Mouse (Mus musculus) limb, embryonic 10.5 days (tissue): ENCODE results near the gene Olfr689. TPM values are rescaled to one million over a fixed set of nuclear protein-coding genes. Genes with fewer than 3 reads are reported as not detected.
"Not testable (repeated sequence)": the region's sequence is repeated elsewhere in the genome, so short reads cannot be mapped to it uniquely, and the experiment has no call there.

Experiments
- DNase-seq: peaks from one replicate; pipeline ENCODE4 v3.0.0-alpha.2; 2017; ENCODE audit warnings: low spot score
- H3K27ac ChIP-seq: fragments of 300-500 bp; sonication (generic); 2 replicates; pipeline ENCODE4 v1.5.1; 2016; ENCODE audit warnings: mild to moderate bottlenecking
- H3K27me3 ChIP-seq: fragments of 300-500 bp; sonication (generic); 2 replicates; pipeline ENCODE4 v1.6.1; 2016; ENCODE audit warnings: low read depth, mild to moderate bottlenecking; ENCODE audit not compliant: poor library complexity, severe bottlenecking
- H3K36me3 ChIP-seq: fragments of 300-500 bp; sonication (generic); 2 replicates; pipeline ENCODE4 v1.6.1; 2016; ENCODE audit warnings: mild to moderate bottlenecking, moderate library complexity
- H3K4me1 ChIP-seq: fragments of 300-500 bp; sonication (generic); 2 replicates; pipeline ENCODE4 v1.6.1; 2016
- H3K4me3 ChIP-seq: fragments of 300-500 bp; sonication (generic); 2 replicates; pipeline ENCODE4 v1.5.1; 2016; ENCODE audit warnings: mild to moderate bottlenecking, moderate library complexity
- H3K9me3 ChIP-seq: fragments of 300-500 bp; sonication (generic); replicated peaks from 2 replicates; pipeline ENCODE4 v1.6.1; 2016; ENCODE audit warnings: mild to moderate bottlenecking
- WGBS: fragments of 180-500 bp; shearing (Covaris S2); methylation state at CpG from one replicate; pipeline ENCODE4 v1.1.7; 2016; 5-methylcytosine and 5-hydroxymethylcytosine counted together
- polyA plus RNA-seq: library from polyadenylated mRNA; unstranded; fragments of >200 nt; fragmentation: Nextera tagmentation; extraction: Ambion mirVana; gene quantifications from 2 replicates; pipeline ENCODE4 v1.2.1, GENCODE M21; 2016

Olfr689 gene
- not detected in 2 replicates for polyA plus RNA-seq

DNA sequence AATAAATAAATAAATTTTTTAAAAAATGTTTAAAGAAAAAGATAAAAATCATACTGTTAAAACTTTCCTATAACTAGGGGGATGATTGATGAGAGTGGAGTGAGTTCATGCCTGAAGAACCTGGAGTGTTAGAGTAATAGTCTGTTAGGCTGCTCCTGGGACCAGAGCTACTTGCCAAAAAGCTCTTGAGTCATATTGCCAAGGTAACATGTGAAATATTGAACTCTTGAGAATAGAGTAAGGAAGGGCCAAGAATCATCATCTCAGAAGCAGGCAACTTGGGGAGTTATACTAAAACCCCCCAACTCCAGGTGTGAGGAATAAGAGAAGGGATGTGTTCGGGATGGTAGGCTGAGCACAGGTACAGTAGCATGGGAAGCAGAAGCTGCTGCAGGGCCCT, at the start of gene Olfr689:
Olfr689 (plus strand) TSS at position 301 of the 400 bp plus-strand sequence.
- Histone ChIP-seq H3K27me3 (no peaks in the 10 kb centered on the region), H3K4me3 (no peak within 1 kb of the TSS), H3K9me3 (no peaks in the 10 kb centered on the region), H3K27ac (no peak within 1 kb of the TSS), H3K4me1 (no peaks in the 10 kb centered on the region), H3K36me3 (no peaks in the 10 kb centered on the region)
- no peak for DNase-seq
- WGBS: 88% methylated on average over 1 of the region's 1 CpGs

DNA sequence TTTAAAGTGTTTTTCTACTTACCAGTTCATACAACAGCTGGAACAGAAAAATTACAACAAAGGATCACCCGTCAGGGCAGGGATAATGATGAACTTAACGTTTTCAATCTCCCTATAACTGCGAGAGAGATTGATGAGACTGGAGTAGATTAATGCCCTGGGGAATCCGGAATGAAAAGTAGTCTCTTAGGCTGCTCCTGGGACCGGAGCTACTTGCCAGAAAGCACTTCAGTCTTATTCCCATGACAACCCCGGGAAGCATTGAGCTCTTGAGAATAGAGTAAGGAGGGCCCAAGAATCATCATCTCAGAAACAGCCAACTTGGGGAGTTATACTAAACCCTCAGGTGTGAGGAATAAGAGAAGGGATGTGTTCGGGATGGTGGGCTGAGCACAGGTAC, 38.5 kb upstream of the Olfr689 start:
- DNase-seq: no peak
- Histone ChIP-seq H3K27ac (no peak overlapping the region), H3K36me3 (no peaks in the 10 kb centered on the region), H3K4me3 (no peak overlapping the region), H3K27me3 (no peaks in the 10 kb centered on the region), H3K4me1 (no peaks in the 10 kb centered on the region), H3K9me3 (no peaks in the 10 kb centered on the region)
- 85% methylated on average over 7 of the region's 7 CpGs for WGBS

DNA sequence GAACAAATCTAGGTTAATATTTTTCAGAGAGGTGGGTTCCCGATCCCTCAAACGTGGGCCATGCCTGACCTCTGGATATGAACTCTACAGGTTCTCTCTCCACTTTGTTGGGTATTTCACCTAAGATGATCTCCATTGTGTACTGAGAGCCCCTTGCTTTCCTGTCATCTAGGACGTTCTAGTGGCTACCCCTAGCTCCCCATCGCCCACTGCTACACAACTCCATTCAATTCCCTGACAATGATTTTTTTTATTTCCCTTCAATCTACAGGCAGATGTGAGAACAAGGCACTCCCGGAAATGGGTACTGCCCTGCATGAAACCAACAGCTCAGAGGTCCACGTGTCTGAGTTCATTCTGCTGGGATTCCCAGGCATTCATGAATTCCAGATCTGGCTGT, 23.2 kb upstream of the Olfr689 start, which contains the start of gene Olfr688:
Olfr688 (plus strand) TSS at position 301 of the 400 bp plus-strand sequence.
- Histone ChIP-seq H3K9me3 (no peaks in the 10 kb centered on the region), H3K4me3 (no peak within 1 kb of the TSS), H3K4me1 (no peaks in the 10 kb centered on the region), H3K27ac (no peak within 1 kb of the TSS), H3K36me3 (no peaks in the 10 kb centered on the region), H3K27me3 (no peaks in the 10 kb centered on the region)
- no peak for DNase-seq
- WGBS: 77% methylated on average over 6 of the region's 6 CpGs

DNA sequence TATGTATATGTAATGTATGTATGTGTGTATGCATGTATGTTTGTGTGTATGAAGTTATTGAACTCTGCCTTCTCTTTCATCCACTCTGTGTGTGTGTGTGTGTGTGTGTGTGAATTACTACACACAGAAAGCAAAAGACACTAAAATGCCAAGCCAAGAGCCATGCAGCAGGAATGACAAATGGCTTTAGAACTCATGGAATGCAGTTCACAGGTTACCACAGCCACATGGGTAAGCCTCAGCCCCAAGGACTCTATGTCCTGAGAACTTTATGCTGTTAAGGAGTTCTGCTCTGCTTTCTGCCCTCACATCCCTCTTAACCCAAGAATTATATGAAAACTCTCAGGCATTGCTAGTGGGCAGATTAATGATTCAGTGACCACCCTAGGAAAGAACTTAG, 20.9 kb upstream of the Olfr689 start:
- Histone ChIP-seq H3K27ac (no peak overlapping the region), H3K36me3 (no peaks in the 10 kb centered on the region), H3K9me3 (no peaks in the 10 kb centered on the region), H3K4me3 (no peak overlapping the region), H3K4me1 (no peaks in the 10 kb centered on the region), H3K27me3 (no peaks in the 10 kb centered on the region)
- no peak for DNase-seq

DNA sequence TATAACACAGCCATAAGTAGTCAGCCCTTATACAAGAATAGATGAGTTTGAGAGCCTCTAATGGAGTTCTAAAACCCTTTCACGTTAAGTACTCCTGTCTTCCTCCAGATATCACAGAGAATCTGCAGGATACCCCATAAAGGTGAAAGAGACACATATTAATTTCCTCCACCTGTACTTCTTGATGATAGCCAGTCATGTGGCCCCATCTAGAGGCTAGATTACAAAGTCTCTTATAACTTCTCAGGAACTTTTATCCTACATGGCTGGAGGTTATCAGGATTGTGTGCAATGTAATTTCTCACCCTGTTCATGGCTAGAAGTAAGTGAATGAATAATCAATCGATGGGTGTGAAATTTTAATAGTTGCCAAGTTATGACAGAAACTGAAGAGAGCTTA, 14.3 kb downstream of the Olfr689 start:
- DNase-seq: no peak
- 81% methylated on average over 2 of the region's 2 CpGs for WGBS
- H3K9me3 ChIP-seq: no peaks in the 10 kb centered on the region
- H3K36me3 ChIP-seq: no peaks in the 10 kb centered on the region
- H3K27me3 ChIP-seq: no peaks in the 10 kb centered on the region
- no peaks in the 10 kb centered on the region for H3K4me1 ChIP-seq
- no peak overlapping the region for H3K4me3 ChIP-seq
- no peak overlapping the region for H3K27ac ChIP-seq

DNA sequence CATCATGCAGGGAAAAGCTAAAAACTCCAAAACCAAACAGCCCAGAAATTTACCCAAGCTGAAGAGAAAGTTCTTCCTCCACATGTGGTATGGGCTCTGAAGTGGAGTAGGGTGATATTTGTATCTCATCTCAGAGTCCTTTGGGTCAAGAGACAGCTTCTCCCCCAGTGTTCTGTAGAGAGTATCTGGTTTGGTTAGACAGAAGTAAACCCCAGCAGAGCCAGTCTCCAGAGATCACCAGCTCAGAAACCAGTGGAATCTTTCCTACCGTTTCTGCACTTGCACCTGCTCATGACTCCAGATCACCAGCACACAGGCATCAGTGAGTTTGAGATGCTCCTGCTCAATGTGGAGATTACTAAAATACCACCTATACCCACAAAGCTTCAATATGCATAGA, 23.0 kb downstream of the Olfr689 start, which contains the start of gene Olfr690:
Olfr690 (minus strand) TSS at position 101 of the 400 bp plus-strand sequence.
- no peaks in the 10 kb centered on the region for H3K36me3 ChIP-seq
- no peaks in the 10 kb centered on the region for H3K4me1 ChIP-seq
- H3K9me3 ChIP-seq: no peaks in the 10 kb centered on the region
- H3K27ac ChIP-seq: no peak within 1 kb of the TSS
- H3K27me3 ChIP-seq: no peaks in the 10 kb centered on the region
- DNase-seq: no peak
- no peak within 1 kb of the TSS for H3K4me3 ChIP-seq
- 89% methylated on average over 1 of the region's 1 CpGs for WGBS

DNA sequence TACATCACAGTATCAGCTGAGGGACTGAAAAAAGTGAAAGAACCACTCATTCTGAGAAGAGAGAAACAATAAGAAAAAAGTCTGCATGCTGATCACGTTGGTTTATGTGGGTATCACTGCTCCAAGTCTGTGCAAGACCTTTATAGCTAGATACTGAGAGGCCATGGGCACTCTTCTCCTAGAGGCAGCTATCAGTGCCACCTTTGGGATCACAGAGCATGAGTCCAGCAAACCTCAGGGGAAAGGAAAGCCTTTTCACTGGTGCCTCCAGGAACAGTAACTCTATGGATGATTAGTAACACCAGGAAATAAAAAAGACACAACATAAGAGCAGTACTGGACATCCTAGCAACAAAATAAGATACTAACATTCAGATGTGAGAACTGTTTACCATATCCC, 31.2 kb downstream of the Olfr689 start, which contains the start of gene Olfr691:
Olfr691 (minus strand) TSS at position 101 of the 400 bp plus-strand sequence.
- WGBS: 51% methylated on average over 1 of the region's 1 CpGs
- H3K27ac ChIP-seq: no peak within 1 kb of the TSS
- no peaks in the 10 kb centered on the region for H3K4me1 ChIP-seq
- no peaks in the 10 kb centered on the region for H3K9me3 ChIP-seq
- H3K27me3 ChIP-seq: no peaks in the 10 kb centered on the region
- no peaks in the 10 kb centered on the region for H3K36me3 ChIP-seq
- no peak for DNase-seq
- no peak within 1 kb of the TSS for H3K4me3 ChIP-seq

DNA sequence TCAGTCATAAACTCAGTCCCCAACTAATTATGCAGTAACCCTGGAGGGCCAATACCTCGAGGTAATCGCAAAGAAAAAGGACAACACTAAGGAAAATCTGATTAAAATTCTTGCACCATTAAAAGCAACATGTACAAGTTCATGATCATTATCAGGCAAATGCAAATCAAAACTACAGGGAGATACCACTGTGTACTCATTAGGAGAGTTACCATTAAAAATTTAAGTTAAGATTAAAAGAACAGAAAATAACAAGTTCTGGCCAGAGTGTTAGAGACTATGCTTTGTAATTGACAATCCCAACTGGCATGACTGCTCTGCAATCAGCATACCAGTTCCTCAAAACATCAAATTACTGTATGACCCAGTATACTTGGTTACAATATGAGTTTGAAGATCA, 31.8 kb downstream of the Olfr689 start:
- no peaks in the 10 kb centered on the region for H3K27me3 ChIP-seq
- H3K27ac ChIP-seq: no peak overlapping the region
- no peak for DNase-seq
- WGBS: 88% methylated on average over 2 of the region's 2 CpGs
- H3K4me3 ChIP-seq: no peak overlapping the region
- H3K36me3 ChIP-seq: no peaks in the 10 kb centered on the region
- no peaks in the 10 kb centered on the region for H3K9me3 ChIP-seq
- H3K4me1 ChIP-seq: no peaks in the 10 kb centered on the region

DNA sequence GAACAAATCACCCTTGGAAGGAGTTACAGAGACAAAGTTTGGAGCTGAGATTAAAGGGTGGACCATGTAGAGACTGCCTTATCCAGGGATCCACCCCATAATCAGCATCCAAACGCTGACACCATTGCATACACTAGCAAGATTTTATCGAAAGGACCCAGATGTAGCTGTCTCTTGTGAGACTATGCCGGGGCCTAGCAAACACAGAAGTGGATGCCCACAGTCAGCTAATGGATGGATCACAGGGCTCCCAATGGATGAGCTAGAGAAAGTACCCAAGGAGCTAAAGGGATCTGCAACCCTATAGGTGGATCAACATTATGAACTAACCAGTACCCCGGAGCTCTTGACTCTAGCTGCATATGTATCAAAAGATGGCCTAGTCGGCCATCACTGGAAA, 45.1 kb downstream of the Olfr689 start:
- DNase-seq, H3K9me3 ChIP-seq, H3K4me1 ChIP-seq, H3K27me3 ChIP-seq, H3K27ac ChIP-seq, H3K36me3 ChIP-seq, H3K4me3 ChIP-seq: not testable (repeated sequence)
- WGBS: no CpG with 5 or more reads among the region's 5 CpGs

DNA sequence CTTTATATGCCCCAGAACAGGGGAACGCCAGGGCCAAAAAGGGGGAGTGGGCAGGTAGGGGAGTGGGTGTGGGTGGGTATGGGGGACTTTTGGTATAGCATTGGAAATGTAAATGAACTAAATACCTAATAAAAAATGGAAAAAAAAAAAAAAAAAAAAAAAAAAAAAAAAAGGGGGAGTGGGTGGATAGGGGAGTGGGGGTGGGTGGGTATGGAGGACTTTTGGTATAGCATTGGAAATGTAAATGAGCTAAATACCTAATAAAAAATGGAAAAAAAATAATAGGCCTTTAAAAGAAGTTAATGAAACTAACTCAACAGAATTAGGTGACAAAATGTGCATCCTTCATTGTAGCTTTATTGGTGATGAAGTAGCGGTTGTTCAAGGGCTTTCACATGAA, 45.5 kb downstream of the Olfr689 start:
- not testable (repeated sequence) for H3K9me3 ChIP-seq, H3K4me1 ChIP-seq, H3K27me3 ChIP-seq, H3K27ac ChIP-seq, H3K36me3 ChIP-seq, DNase-seq, H3K4me3 ChIP-seq
- 91% methylated on average over 1 of the region's 2 CpGs for WGBS

DNA sequence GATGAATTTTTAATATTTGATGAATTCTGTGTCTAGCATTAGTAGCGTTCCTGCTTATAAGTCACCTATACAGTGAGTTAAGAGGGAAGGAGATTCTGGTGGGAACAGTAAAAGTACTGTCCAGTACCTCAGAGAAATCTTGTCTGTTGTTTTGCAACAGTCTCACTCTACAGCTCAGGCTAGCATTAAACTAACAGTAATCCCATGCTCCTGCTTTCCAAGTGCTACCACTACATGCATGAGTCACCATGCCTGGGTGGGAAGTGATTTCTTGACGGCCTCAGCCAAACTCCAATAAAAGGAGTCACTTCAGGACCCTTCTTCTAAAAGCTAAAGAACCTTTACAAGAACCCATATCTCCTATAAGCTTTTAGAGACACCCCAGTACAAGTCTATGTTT, 50.7 kb downstream of the Olfr689 start:
- 85% methylated on average over 2 of the region's 2 CpGs for WGBS
- no peak overlapping the region for H3K4me3 ChIP-seq

DNA sequence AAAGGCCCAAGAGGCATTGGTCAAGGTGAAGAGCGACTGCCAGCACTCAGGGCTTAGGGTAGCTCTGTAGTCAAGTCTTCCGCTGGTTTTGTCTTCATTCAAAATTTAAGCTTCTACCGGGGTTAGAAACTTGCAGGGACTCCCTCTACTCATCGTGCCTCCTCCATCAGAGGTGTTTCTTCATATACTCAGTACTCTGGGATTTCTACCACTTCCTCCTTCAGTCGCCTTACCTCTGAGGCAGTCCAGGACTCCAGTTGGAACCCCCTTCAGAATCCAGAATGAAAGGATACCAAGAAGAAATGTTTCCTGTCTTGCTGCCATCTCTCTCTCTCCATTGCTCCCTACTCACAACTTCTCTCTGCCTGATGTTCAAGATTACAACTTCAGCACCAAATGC, 56.3 kb downstream of the Olfr689 start:
- Histone ChIP-seq H3K9me3 (no peaks in the 10 kb centered on the region), H3K27ac (no peak overlapping the region), H3K4me1 (no peaks in the 10 kb centered on the region), H3K4me3 (no peak overlapping the region), H3K36me3 (0 out of 2 replicates have a peak, but pooled peaks cover 4% of the 10 kb centered on the region), H3K27me3 (no peaks in the 10 kb centered on the region)
- 91% methylated on average over 5 of the region's 5 CpGs for WGBS
- no peak for DNase-seq

More for the DNA sequence above, 50.7 kb downstream of the Olfr689 start:
- Histone ChIP-seq H3K9me3 (no peaks in the 10 kb centered on the region), H3K27ac (no peak overlapping the region), H3K27me3 (no peaks in the 10 kb centered on the region), H3K4me1 (no peaks in the 10 kb centered on the region), H3K36me3 (no peaks in the 10 kb centered on the region)
- DNase-seq: no peak

DNA sequence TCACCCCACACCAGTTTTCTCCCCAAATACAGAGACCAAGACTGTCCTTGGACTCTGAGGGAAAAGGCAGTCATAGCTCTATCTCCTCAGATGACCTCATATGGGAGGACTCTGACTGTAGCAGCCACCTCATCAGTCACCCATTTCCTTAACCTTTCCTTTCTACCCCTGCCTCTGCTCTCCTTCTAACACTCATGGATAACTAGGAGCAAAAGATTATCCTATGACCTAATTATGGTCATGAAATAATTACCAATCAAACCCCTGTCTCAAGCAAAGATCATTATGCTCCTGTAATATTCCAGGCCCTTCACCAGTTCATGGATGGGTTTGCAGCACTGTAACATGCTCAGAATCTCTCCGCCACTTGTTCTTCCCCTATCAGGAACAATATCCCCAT, 57.0 kb downstream of the Olfr689 start, which contains the start of gene Olfr692:
Olfr692 (plus strand) TSS at position 301 of the 400 bp plus-strand sequence.
- H3K27me3 ChIP-seq: no peaks in the 10 kb centered on the region
- H3K36me3 ChIP-seq: 0 out of 2 replicates have a peak, but pooled peaks cover 4% of the 10 kb centered on the region
- H3K4me1 ChIP-seq: no peaks in the 10 kb centered on the region
- H3K4me3 ChIP-seq: no peak within 1 kb of the TSS
- no peak within 1 kb of the TSS for H3K27ac ChIP-seq
- WGBS: 93% methylated on average over 1 of the region's 1 CpGs
- DNase-seq: no peak
- no peaks in the 10 kb centered on the region for H3K9me3 ChIP-seq

DNA sequence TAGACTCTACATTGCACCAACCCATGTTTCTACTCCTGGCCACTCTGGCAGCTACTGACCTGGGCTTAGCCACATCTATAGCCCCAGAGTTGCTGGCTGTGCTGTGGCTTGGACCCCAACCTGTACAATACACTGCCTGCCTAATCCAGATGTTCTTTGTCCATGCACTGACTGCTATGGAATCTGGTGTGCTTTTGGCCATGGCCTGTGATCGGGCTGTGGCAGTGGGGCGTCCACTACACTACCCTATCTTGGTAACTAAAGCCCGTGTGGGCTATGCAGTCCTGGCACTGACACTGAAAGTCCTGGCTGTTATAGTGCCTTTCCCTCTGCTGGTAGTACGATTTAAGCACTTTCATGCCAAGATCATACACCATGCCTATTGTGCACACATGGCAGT, 57.6 kb downstream of the Olfr689 start:
- H3K9me3 ChIP-seq: no peaks in the 10 kb centered on the region
- no peak for DNase-seq
- 92% methylated on average over 4 of the region's 4 CpGs for WGBS
- peaks cover 10% of the 10 kb centered on the region; the same call in 1 of the 2 replicates for H3K36me3 ChIP-seq
- no peak overlapping the region for H3K27ac ChIP-seq
- H3K4me1 ChIP-seq: no peaks in the 10 kb centered on the region
- H3K27me3 ChIP-seq: no peaks in the 10 kb centered on the region
- H3K4me3 ChIP-seq: no peak overlapping the region
